In the genomic region with DNA sequence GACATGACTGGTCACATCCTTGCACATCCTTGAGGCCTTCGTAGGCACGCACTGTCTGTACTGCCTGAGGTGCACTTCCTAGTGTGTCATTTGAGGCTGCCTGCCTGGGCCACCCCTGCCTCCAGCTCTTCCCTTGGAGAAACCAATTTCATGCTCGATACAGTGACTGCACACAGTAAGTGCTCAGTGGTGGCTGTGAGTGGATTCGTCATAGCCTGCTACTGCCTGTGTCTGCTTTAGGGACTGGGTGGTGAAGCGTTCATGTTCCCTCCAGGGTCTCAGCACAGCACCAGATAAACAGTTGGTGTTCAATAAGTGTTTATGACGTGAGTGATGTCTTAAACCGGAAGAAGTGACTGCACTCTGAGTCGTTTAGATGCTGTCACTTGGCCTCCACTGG, we compare ENCODE assay signal across 24 mouse cellular contexts. TPM values are rescaled to one million over a fixed set of nuclear protein-coding genes. Genes with fewer than 3 reads are reported as not detected.
DNase-seq lines count a peak whose midpoint lies in the region; ATAC-seq lines count a peak whose summit lies in the region.
"Had no signal": no experiment of that assay in that cellular context is flagged by ENCODE, and none has a peak within 500 bp of the region (broad histone marks: within the 10 kb centered on the region; RNA-seq: fewer than 3 reads in every experiment).

No protein-coding gene starts in this region.

- no peak overlapping the region for H3K4me2 ChIP-seq in hindbrain, embryonic 13.5 days
- H3K4me2 ChIP-seq in neural tube, embryonic 13.5 days = no peak overlapping the region
- H3K4me2 ChIP-seq in neural tube, embryonic 15.5 days = no peak overlapping the region
- H3K4me2 ChIP-seq: forebrain, embryonic 13.5 days; heart, embryonic 13.5 days had no signal

- H3K9ac ChIP-seq in hindbrain, embryonic 13.5 days = no peak overlapping the region
- no peak overlapping the region for H3K9ac ChIP-seq in neural tube, embryonic 13.5 days
- no peak overlapping the region for H3K9ac ChIP-seq in neural tube, embryonic 15.5 days (replicated peaks)
- H3K9ac ChIP-seq: forebrain, embryonic 13.5 days; heart, embryonic 13.5 days had no signal

- ATAC-seq in hindbrain, embryonic 13.5 days (ENCODE audit: low FRiP score) = peak; percentile 21; the same call in 1 of the 2 replicates
- ATAC-seq in neural tube, embryonic 13.5 days (ENCODE audit: low read depth) = no peak
- 0 out of 2 replicates have a peak, but pooled peaks have one; percentile 44 for ATAC-seq in neural tube, embryonic 15.5 days (ENCODE audit: low FRiP score)
- ATAC-seq: forebrain, embryonic 13.5 days; forebrain, embryonic 16.5 days; Patski had no signal

- H3K27me3 ChIP-seq in hindbrain, embryonic 13.5 days = no peaks in the 10 kb centered on the region
- H3K27me3 ChIP-seq in hindbrain, embryonic 10.5 days (ENCODE audit: insufficient read depth, poor library complexity, severe bottlenecking) = no peaks in the 10 kb centered on the region
- no peaks in the 10 kb centered on the region for H3K27me3 ChIP-seq in neural tube, embryonic 13.5 days
- no peaks in the 10 kb centered on the region for H3K27me3 ChIP-seq in neural tube, embryonic 15.5 days (replicated peaks)
- H3K27me3 ChIP-seq: heart, embryonic 13.5 days; Patski had no signal

- no peak overlapping the region for H3K4me3 ChIP-seq in hindbrain, embryonic 13.5 days
- H3K4me3 ChIP-seq in hindbrain, embryonic 10.5 days = no peak overlapping the region
- no peak overlapping the region for H3K4me3 ChIP-seq in neural tube, embryonic 13.5 days
- no peak overlapping the region for H3K4me3 ChIP-seq in neural tube, embryonic 15.5 days (replicated peaks)
- H3K4me3 ChIP-seq: forebrain, embryonic 10.5 days; forebrain, embryonic 13.5 days; heart, adult 2 months; heart, embryonic 10.5 days; heart, embryonic 13.5 days had no signal

- 61% methylated on average over 8 of the region's 8 CpGs for whole genome bisulfite sequencing in hindbrain, embryonic 13.5 days
- 71% methylated on average over 8 of the region's 8 CpGs for WGBS in hindbrain, embryonic 10.5 days
- WGBS in neural tube, embryonic 13.5 days = 70% methylated on average over 8 of the region's 8 CpGs
- 64% methylated on average over 8 of the region's 8 CpGs for WGBS in neural tube, embryonic 15.5 days

- 0 out of 2 replicates have a peak overlapping the region, but pooled peaks have one; percentile 48 for H3K27ac ChIP-seq in hindbrain, embryonic 13.5 days
- H3K27ac ChIP-seq in hindbrain, embryonic 10.5 days = no peak overlapping the region
- peak overlapping the region; percentile 23; the same call in 1 of the 2 replicates for H3K27ac ChIP-seq in neural tube, embryonic 13.5 days (replicated peaks)
- no peak overlapping the region for H3K27ac ChIP-seq in neural tube, embryonic 15.5 days (replicated peaks)
- H3K27ac ChIP-seq: forebrain, embryonic 10.5 days; forebrain, embryonic 13.5 days; heart, adult 2 months; heart, embryonic 10.5 days; heart, embryonic 13.5 days had no signal

- H3K4me1 ChIP-seq in hindbrain, embryonic 13.5 days (replicated peaks) = peaks cover 5% of the 10 kb centered on the region
- H3K4me1 ChIP-seq in hindbrain, embryonic 10.5 days (replicated peaks) = peaks cover 10% of the 10 kb centered on the region
- H3K4me1 ChIP-seq in neural tube, embryonic 13.5 days (replicated peaks) = 0 out of 2 replicates have a peak, but pooled peaks cover 2% of the 10 kb centered on the region
- no peaks in the 10 kb centered on the region for H3K4me1 ChIP-seq in neural tube, embryonic 15.5 days

- H3K36me3 ChIP-seq in hindbrain, embryonic 13.5 days = peaks cover 44% of the 10 kb centered on the region
- peaks cover 43% of the 10 kb centered on the region for H3K36me3 ChIP-seq in hindbrain, embryonic 10.5 days
- peaks cover 30% of the 10 kb centered on the region for H3K36me3 ChIP-seq in neural tube, embryonic 13.5 days
- H3K36me3 ChIP-seq in neural tube, embryonic 15.5 days = 0 out of 2 replicates have a peak, but pooled peaks cover 9% of the 10 kb centered on the region
- H3K36me3 ChIP-seq: G1E had no signal

- DNase-seq in hindbrain, embryonic 10.5 days (ENCODE audit: low spot score) = no peak
- no peak for DNase-seq in neural tube, embryonic 10.5 days (ENCODE audit: extremely low spot score, low spot score)
- DNase-seq in thymus, postnatal 10 days (ENCODE audit: low spot score in 2 of 2) = no peak
- DNase-seq: adrenal gland, postnatal 10 days; adrenal gland, postnatal 36 days; B cell, adult 2 months; cerebellum, adult 18-20 months; cerebellum, adult 9-10 months; cerebellum, postnatal 14 days; gastrocnemius, postnatal 10 days; gastrocnemius, postnatal 36 days; heart, adult 2 months; heart, postnatal 14 days; heart, postnatal 4 days had no signal

- H3K9me3 ChIP-seq in hindbrain, embryonic 13.5 days = no peaks in the 10 kb centered on the region
- H3K9me3 ChIP-seq in hindbrain, embryonic 10.5 days = peaks cover 14% of the 10 kb centered on the region
- H3K9me3 ChIP-seq in neural tube, embryonic 13.5 days = no peaks in the 10 kb centered on the region
- no peaks in the 10 kb centered on the region for H3K9me3 ChIP-seq in neural tube, embryonic 15.5 days (replicated peaks)
- H3K9me3 ChIP-seq: heart, embryonic 13.5 days had no signal

RNA-seq across cellular contexts. Expression of a gene that starts 34.6 kb away (rescaled TPM):
- 45.5 and 47.4 TPM in 2 replicates for polyA plus RNA-seq in hindbrain, embryonic 13.5 days (2015; fragmentation: Nextera tagmentation; extraction: Ambion mirVana)
- polyA plus RNA-seq in hindbrain, embryonic 10.5 days (2016; fragmentation: Nextera tagmentation; extraction: Ambion mirVana) = 44.8 and 54.5 TPM in 2 replicates
- 41.1 and 41.5 TPM in 2 replicates for polyA plus RNA-seq in neural tube, embryonic 13.5 days (2015; fragmentation: Nextera tagmentation; extraction: Ambion mirVana)
- polyA plus RNA-seq in neural tube, embryonic 15.5 days (2015; fragmentation: Nextera tagmentation; extraction: Ambion mirVana) = 33.0 and 34.7 TPM in 2 replicates

RNA-seq across cellular contexts. Expression of a gene that starts 45.9 kb away (rescaled TPM):
- polyA plus RNA-seq in hindbrain, embryonic 13.5 days (2015; fragmentation: Nextera tagmentation; extraction: Ambion mirVana) = 6.4 and 6.5 TPM in 2 replicates
- 9.3 and 11.1 TPM in 2 replicates for polyA plus RNA-seq in hindbrain, embryonic 10.5 days (2016; fragmentation: Nextera tagmentation; extraction: Ambion mirVana)
- 6.9 and 7.7 TPM in 2 replicates for polyA plus RNA-seq in neural tube, embryonic 13.5 days (2015; fragmentation: Nextera tagmentation; extraction: Ambion mirVana)
- polyA plus RNA-seq in neural tube, embryonic 15.5 days (2015; fragmentation: Nextera tagmentation; extraction: Ambion mirVana) = 7.5 and 9.4 TPM in 2 replicates

Comparison
In these comparisons a context has a peak if more than half of its experiments do, and no peak if none do; other contexts are left out.
1. H3K27ac ChIP-seq: peak in hindbrain, embryonic 13.5 days (single experiment) and neural tube, embryonic 13.5 days (single experiment); none in hindbrain, embryonic 10.5 days (single experiment) and neural tube, embryonic 15.5 days (single experiment).